Mouse (Mus musculus) mouse trophoblast stem cell (cell line): Measurements from ENCODE around the gene Ece2.
"Not testable (repeated sequence)": the region's sequence is repeated elsewhere in the genome, so short reads cannot be mapped to it uniquely, and the experiment has no call there.

Source experiments
- in situ Hi-C, 2 experiments: fragments of 300-500 bp; cut with MseI, MboI; formaldehyde crosslinking; loops; 2 replicates in 1 of 2; 3 replicates in 1 of 2; pipeline ENCODE4 v1.15.1; 2025

The Ece2 gene

DNA sequence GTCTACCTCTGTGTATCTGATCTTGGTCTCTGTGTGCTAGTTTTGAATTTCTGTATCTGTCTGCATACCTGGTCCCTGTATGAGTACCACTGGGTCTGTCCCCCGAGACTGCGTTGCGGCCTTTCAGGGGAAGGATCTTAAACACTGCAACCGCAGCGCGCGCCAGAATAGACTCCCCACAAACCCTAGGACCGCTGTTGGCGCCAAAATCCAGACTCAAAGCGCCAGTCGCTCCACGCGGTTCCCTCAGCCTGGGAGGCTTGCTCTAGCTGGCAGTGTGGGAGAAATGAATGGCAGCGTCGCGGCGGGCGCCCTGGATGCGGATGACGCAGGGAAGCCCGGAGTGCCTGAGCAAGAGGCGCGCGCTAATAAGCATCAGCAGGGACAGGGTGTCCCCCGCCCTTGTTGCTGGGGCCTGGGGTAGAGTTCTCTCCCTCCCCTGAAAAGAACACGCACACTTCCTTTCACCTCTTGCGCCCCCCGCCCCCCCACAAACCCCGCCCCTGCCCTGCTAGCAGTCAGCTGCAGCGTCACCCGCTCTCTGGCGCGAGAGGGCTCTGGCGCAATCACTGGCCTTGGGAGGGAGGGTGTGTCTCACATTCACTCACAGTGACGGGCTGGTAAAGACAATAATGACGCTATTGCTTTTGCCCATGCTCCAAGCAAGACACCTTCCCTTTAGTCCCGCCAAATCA is 7.5 kb upstream of the Ece2 start:
- in situ Hi-C loops, result no loop called here

DNA sequence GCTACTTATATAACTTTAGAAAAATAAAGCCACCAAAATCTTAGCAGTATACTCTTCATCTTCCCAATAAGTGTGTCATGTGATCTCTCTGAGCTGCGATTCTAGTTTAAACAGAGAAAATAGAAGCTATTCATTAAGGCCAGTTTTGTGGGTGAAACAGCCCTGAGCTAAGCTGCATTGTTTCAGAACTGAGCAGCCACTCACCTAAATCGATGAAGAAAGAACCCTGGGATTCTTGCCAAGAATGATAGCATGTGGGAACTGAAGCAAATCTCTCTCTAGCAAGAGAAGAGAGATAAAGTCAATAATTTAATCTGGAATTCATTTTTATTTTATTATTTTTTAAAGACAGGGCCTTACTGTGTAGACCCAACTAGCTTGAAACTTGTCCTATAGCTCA is 6.4 kb upstream of the Ece2 start:
- in situ Hi-C loops, result no loop called here

DNA sequence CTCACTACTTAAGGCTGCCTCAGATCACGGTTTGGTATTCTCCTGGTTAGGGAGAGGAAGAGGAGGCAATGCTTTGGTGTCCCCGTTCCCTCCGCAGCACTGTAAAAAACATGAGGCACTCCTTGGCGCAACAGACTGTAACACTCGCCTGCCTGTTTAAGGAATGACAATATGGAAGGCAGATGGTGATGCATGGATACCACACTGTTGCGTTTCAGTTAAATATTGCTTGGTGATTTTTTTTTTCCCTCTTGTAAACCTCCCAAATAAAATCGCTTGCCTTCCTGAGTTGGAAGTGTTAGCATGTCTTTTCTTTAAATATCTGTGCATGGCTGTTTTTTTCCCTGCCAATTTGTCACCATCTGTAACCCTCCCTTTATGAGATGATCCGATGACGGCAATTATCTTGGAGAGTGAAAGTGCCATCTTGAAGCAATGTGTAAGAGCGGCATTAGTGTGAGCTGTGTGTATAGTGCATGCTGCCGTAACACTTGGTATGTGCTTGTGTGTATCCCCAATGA is 697 bp upstream of the Ece2 start:
- in situ Hi-C loops, result no loop called here

DNA sequence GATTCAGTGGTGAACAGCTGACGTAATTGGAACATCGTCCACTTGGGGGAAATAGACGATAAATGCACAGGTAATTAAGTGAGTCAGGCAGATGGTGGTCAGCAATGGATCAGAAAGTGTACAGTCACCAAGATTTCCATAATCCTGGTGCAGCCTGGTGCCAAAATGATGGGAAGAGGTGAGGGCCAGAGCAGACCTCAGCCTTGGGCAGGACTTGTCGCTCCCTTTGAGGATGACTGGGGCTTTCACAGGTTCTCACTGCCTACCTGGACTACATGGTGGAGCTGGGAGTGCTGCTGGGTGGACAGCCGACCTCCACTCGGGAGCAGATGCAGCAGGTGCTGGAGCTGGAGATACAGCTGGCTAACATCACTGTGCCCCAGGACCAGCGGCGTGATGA is 7.8 kb downstream of the Ece2 start:
- in situ Hi-C loops, result no loop called here

DNA sequence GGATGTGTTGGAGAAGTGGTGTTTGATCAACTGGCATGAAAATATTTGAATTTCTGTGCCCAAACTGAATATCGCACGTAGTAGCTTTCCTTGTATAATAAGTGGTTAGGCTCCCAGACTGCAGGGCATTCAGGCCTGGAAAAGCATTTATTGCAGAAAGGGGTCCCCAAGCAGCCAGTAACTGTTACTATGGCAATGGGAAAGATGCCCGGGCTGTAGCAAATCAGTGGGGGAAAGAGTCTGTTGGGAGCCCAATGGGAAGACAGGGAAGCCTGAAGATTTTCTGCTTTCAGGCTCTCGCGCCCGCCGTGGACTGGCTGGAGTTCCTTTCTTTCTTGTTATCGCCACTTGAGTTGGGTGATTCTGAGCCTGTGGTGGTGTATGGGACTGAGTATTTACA is 8.7 kb downstream of the Ece2 start:
- in situ Hi-C loops, result no loop called here

DNA sequence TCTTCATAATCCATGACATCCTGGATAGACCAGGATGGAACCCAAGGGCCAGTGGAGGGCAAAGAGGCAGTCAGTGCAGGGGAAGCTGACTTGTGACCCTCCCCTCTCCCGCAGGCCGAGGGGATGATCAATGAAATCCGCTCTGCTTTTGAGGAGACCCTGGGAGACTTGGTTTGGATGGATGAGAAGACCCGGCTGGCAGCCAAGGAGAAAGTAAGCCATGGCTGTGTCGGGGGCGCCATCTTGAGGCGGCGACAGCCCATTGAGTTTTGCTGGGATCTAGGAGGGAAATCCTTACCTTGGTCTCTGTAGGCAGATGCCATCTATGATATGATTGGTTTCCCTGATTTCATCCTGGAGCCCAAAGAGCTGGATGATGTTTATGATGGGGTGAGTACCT is 12.5 kb downstream of the Ece2 start:
- in situ Hi-C loops, result loop anchor here (10.0 kb wide), 1 partner anchor 137 kb away; no protein-coding TSS in a partner anchor

DNA sequence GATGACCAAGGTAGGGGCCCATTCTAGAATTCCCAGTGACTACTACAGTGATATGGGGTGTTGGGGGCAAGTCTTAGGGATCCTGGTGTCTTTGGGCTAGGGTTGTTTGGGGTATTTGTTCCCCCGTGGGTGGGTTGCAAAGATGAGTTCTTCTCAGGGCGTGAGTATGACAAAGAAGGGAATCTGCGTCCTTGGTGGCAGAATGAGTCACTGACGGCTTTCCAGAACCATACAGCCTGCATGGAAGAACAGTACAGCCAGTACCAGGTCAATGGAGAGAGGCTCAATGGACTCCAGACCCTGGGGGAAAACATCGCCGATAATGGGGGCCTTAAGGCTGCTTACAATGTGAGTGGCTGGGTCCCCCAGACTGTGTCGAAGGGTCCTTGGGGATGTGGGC is 14.3 kb downstream of the Ece2 start:
- in situ Hi-C loops, result loop anchor here (10.0 kb wide), 1 partner anchor 139 kb away; no protein-coding TSS in a partner anchor

DNA sequence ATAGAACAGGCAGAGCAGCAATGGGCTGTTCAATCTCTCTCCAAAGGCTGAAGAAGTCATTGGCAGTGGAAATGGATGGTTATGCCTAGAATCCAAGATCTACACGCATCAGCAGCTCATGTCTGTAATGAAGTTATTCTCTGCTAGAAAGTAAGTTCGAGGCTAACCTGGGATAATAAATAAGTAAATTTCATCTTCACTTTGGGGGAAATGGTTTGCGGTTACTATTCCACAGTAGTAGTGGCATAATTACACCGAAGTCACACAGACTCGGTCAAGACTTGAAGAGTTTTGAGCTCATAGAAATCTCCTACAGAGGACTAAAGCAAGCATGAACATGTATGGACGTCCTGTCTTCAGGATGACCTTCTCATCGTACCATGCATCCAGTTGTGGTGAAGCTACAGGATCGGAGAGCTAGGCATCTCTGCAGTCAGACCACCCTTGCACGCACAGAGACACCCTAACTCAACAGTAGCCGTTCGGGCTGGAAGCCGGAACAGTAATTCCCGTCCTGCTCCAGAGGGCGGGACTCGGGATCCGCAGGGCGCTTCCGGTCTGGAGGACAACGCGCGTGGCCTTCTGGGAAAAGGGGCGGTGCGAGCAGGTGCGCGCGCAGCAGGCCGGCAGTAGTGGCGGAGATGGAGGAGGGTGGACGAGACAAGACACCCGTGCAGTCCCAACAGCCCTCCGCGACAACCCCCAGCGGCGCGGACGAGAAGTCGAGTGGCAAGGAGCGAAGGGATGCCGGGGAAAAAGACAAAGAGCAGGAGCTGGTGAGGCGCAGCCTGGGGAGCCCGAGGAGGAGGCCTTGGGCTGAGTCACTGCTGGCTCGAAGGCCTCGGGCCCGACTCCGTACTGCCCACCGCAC is 21.7 kb downstream of the Ece2 start, which contains the start of gene Psmd2:
Gene Psmd2, plus strand, starts transcription at position 577 of the 871 bp plus-strand sequence.
- in situ Hi-C loops, result no loop called here

DNA sequence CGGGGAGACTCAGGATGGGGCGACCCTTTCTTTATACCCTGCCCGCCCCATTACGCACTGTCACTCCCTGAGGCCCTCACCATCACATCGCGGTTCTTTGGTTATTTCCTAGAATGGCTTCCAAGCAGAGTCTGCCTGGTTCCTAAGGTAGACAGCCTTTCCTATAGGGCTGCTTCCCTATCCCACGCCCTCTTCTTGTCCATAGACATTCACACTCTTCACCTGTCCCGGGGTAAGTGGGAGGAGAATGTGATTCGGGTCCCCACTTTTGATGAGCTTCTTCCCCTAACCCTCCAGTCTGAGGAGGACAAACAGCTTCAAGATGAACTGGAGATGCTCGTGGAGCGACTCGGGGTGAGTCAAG is 22.3 kb downstream of the Ece2 start:
- in situ Hi-C loops, result no loop called here

DNA sequence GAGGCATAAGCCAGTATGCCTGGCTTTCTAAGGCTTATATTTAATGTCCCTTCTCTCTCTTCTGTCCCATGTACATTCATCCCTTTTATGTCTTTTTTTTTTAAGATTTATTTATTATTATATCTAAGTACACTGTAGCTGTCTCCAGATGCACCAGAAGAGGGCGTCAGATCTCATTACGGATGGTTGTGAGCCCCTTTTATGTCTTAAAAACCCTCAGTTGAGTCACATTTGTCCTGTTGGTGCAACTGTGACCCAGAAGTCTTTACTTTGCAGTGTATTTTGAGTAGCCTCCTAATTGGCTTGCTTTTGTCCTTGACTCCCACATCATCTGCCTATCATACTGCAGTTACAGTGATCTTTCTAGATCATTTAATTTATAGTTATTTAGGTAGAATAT is 23.7 kb downstream of the Ece2 start:
- in situ Hi-C loops, result no loop called here

DNA sequence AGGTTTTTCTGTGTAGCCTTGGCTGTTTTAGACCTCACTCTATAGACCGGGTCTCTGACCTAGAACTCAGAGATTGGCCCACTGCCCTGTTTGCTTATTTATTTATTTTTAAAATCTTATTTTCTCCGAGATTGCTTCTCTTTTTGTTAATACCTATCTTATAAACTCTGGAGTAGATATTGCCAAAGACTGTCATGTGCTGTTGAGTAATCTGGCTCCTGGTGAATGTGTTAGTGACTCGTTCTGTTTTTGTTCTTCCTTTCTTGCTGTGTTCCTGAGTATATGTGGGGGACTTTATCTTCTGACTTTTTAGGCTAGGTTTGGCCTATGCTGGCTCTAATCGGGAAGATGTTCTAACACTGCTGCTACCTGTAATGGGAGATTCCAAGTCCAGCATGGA is 28.0 kb downstream of the Ece2 start:
- in situ Hi-C loops, result no loop called here

DNA sequence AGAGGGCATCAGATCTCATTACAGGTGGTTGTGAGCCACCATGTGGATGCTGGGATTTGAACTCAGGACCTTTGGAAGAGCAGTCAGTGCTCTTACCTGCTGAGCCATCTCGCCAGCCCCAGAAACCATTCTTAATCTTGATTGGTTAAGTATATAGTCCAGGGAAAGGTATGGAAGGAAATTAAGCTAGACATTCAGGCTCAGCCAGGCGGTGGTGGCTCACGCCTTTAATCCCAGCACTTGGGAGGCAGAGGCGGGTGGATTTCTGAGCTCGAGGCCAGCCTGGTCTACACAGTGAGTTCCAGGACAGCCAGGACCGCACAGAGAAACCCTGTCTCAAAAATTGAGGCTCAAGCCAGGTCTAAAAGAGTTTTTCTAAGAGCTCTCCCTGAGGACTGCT is 38.4 kb downstream of the Ece2 start, which contains the start of gene Eif4g1:
Gene Eif4g1, plus strand, starts transcription at position 301 of the 400 bp plus-strand sequence.
- in situ Hi-C loops, result not testable (repeated sequence)

DNA sequence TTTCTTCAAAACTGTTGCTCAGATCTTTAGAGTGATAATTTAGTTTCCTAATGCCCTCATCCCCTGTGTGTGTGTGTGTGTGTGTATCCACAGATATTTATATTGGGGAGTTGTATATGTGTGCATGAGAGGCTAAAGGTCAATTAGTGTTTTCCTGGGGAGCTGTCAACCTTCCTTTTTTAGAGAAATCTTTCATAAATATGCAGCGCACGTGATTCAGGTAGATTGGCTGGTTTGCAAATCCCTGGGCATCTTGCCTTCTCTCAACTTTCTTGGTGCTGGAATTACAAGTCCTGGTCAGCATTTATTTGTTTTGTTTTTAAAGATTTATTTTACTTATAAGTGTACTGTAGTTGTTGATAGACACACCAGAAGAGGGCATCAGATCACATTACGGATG is 40.7 kb downstream of the Ece2 start:
- in situ Hi-C loops, result no loop called here

DNA sequence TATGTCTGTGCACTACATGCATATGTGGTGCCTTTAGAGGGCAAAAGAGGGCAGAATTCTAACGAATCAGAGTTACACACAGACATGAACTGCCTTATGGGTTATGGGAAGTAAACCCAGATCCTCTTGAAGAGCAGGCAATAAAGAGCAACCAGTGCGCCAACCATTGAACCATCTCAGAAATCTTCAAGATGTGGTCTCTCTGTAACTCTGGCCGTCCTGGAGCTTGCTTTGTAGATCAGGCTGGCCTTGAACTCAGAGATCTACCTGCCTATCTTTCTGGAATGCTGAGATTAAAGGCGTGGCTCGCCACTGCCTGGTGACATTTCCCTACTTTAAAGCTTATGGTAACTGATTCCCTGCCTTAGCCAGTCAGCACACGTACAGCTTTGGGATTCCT is 42.3 kb downstream of the Ece2 start:
- in situ Hi-C loops, result no loop called here

DNA sequence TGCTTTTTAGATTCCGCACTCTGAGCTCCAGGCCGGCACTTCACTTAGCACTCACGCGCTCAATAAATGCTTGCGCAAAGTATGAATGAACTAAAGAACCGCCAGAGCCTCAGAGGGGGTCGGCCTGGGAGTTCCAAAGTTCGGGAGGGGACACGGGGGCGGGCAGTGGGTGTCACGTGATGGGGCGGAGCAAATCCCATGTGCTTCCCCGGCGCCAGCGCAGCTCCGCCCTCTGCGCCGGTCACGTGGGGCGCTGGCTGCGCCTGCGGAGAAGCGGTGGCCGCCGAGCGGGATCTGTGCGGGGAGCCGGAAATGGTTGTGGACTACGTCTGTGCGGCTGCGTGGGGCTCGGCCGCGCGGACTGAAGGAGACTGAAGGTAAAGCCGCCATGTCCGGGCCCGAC is 42.9 kb downstream of the Ece2 start:
- in situ Hi-C loops, result no loop called here

DNA sequence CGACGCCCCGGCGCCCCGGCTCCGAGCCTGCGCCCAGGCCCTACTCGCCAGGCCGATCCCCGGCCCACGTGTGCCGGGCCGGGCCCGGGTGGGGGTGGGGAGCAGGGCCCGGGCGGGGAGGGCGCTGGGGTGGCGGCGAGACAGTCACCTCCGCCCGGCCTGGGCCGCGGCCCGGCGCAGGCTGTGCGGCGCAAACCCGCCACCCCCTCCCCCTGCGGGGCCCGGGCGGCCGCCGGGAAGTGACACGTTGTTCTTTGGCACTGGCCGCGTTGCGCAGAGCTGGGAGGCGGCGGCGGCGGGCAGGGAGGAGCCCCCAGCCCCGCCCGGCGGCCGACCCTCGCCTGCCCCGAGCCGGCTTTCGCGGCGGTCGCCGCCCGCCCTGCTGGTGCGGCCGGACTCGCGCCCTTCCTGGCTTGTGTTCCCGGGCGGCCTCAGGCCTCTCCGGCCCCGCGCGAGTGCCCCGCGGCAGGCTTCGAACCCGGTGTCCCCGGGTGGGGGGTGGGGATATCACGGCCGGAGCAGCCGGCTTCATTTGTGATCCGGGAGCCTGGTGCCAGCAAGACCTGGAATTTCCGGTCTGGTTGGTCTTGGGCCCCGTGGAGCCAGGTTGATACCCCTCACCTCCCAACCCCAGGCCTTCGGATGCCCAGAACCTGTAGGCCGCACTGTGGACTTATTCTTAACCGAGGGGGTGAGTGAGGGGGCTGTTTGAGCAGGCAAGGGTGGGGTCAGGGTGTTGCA is 43.5 kb downstream of the Ece2 start:
- in situ Hi-C loops, result no loop called here

DNA sequence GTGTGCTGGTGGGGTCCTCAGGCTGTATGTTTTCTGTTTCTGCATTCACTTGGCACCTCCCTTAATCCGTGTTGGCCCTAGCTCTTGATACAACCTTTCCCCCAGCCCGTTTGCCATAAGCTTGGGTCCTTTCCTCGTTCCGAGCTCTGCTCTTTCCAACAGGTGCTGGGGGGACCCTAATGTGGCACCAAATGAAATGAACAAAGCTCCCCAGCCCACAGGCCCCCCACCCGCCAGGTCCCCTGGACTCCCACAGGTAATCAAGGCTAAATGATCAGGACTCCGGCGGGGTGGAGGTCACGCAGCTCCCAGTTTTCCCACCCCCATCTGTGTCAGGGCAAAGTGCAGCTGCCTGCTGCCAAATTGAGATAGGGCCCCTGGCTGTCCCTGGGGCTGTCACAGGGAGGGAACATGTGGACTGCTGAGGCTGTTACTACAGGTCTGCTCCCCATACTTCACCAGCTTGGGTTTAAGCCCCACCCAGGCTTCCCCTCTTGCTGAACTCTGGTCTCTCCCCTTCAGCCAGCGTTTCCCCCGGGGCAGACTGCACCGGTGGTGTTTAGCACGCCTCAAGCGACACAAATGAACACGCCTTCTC is 44.2 kb downstream of the Ece2 start:
- in situ Hi-C loops, result no loop called here

DNA sequence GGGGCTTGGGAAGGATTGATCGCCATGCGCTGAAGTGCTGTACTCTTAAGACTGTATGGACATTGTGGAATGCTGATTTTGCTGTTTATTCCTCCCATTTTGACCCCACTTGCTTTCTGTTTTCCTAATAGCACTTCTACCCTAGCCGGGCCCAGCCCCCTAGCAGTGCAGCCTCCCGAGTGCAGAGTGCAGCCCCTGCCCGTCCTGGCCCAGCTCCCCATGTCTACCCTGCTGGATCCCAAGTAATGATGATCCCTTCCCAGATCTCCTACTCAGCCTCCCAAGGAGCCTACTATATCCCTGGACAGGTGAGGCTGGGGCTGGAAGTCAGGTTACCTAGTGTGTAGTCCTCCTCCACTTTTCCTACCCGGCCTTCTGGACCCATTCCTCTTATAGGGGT is 45.6 kb downstream of the Ece2 start:
- in situ Hi-C loops, result no loop called here

DNA sequence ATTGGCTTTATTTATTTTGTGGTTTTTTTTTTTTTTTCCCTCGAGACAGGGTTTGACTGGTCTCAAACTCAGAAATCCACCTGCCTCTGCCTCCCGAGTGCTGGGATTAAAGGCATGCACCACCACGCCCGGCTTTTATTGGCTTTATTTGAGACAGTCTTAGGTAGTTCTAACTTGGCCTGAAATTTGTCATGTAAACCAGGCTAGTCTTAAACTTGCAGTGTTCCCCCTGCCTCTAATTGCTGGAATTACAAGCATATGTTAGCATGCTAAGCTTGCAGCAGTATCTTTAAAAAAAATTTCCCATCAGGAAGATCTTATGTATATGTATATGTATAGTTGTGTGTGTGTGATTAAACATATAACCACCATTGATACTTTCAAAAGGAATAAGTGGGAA is 47.1 kb downstream of the Ece2 start:
- in situ Hi-C loops, result no loop called here

DNA sequence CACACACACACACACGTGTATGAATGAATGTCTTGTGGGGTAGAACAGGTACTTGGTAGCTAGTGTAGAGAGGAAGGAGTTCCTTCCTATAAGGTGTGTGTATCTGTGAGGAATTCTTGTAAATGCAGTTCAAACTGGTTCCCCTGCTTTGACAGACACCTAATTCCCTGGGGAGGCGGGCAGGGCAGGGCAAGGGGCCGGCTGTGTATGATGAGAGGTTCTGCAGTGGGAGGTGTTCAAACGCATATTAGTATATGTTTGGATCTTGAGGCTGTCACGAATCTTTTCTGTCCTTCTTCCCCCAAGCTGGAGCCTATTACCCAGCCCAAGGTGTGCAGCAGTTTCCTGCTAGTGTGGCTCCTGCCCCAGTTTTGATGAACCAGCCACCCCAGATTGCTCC is 47.8 kb downstream of the Ece2 start:
- in situ Hi-C loops, result no loop called here

DNA sequence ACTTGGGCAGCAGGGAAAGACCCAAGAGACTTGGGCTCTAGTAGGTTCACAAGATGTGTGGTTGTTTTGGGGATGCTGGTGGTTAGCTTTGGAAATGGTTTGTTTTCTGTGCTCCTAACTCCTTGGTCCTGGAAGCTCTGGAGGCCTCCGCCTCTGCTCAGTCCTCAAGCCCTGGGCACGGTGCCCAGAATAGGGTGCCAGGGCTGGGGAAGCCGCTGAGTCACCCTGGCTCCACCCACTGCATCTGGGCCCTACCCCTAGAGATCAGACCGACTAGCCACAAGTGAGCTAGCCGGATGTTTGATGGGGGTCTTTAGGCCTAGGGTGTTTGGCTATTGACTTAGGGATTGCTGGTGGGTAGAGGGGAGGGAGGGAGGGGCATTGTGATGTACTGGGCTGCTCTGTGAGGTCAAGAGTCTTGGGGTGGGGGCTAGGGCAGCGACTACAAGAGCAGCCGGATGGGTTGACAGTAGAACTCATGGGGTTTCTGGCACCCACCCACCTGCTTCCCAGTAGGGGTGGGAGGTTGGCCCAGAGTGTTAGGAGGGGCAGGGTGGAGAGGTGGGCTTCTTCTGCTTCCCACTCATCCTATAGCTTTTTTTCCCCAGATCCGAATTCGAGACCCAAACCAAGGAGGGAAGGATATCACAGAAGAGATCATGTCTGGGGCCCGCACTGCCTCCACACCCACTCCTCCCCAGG is 48.5 kb downstream of the Ece2 start:
- in situ Hi-C loops, result no loop called here
